Mouse (Mus musculus) liver, embryonic 14.5 days (tissue): Measurements from ENCODE around the gene Foxj1.

Experiments
- CTCF ChIP-seq: IDR thresholded peaks from 2 replicates; pipeline ENCODE4 v1.5.1; 2016; ENCODE audit warnings: antibody characterized with exemption, low read depth, control low read depth
- EP300 ChIP-seq: IDR thresholded peaks from 2 replicates; pipeline ENCODE4 v1.6.1; 2016; ENCODE audit warnings: antibody characterized with exemption, low read depth

DNA sequence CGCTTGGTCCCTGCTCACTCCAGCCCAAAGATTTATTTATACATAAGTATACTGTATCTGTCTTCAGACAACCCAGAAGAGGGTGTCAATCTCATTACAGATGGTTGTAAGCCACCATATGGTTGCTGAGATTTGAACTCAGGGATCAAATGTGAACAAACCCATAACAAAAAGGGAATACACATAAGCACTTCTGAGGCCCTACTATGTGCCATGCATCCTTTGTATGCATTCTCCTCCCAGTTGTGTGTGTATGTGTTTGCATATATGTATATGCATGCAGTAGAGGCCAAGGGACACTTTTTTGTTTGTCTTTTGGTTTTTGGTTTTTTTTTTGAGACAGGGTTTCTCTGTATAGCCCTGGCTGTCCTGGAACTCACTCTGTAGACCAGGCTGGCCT is 31.4 kb upstream of the Foxj1 start:
- TF ChIP-seq CTCF (no peak), EP300 (no peak)
